Mouse (Mus musculus) forebrain, embryonic 14.5 days (tissue): ENCODE measurements around the gene Zbtb8os. TPM values are rescaled to one million over a fixed set of nuclear protein-coding genes. Genes with fewer than 3 reads are reported as not detected.

Experiments
- ATAC-seq: fragments of 200-750 bp; cut with Nextera tagmentation; 2 replicates; pipeline ENCODE4 v1.8.0; 2017; ENCODE audit warnings: mild to moderate bottlenecking, moderate library complexity
- DNase-seq: peaks from one replicate; pipeline ENCODE4 v3.0.0-alpha.2; 2015; ENCODE audit warnings: low spot score
- H3K27ac ChIP-seq: fragments of 300-500 bp; sonication (generic); 2 replicates; pipeline ENCODE4 v1.5.1; 2014; ENCODE audit warnings: low read depth, mild to moderate bottlenecking, control low read depth, low read length, moderate library complexity
- H3K27me3 ChIP-seq: fragments of 300-500 bp; sonication (generic); replicated peaks from 2 replicates; pipeline ENCODE4 v1.6.1; 2014; ENCODE audit warnings: low read length, control low read depth, mixed read lengths; ENCODE audit not compliant: control insufficient read depth, insufficient read depth
- H3K36me3 ChIP-seq: fragments of 300-500 bp; sonication (generic); 2 replicates; pipeline ENCODE4 v1.6.1; 2014; ENCODE audit warnings: low read length, control low read depth; ENCODE audit not compliant: control insufficient read depth, insufficient read depth
- H3K4me1 ChIP-seq: fragments of 300-500 bp; sonication (generic); 2 replicates; pipeline ENCODE4 v1.6.1; 2014; ENCODE audit warnings: antibody characterized with exemption, low read length, control low read depth; ENCODE audit not compliant: control insufficient read depth, insufficient read depth
- H3K4me2 ChIP-seq: fragments of 300-500 bp; sonication (generic); 2 replicates; pipeline ENCODE4 v1.6.1; 2014; ENCODE audit warnings: mild to moderate bottlenecking, control low read depth, low read length
- H3K4me3 ChIP-seq: fragments of 300-500 bp; sonication (generic); 2 replicates; pipeline ENCODE4 v1.5.1; 2014; ENCODE audit warnings: low read depth, low read length, control low read depth
- H3K9ac ChIP-seq: fragments of 300-500 bp; sonication (generic); 2 replicates; pipeline ENCODE4 v1.6.1; 2014; ENCODE audit warnings: mild to moderate bottlenecking, low read length, control low read depth, moderate library complexity
- H3K9me3 ChIP-seq: fragments of 300-500 bp; sonication (generic); replicated peaks from 2 replicates; pipeline ENCODE4 v1.6.1; 2016; ENCODE audit warnings: low read length, control low read depth, mixed read lengths; ENCODE audit not compliant: control insufficient read depth
- WGBS: fragments of 180-500 bp; shearing (Covaris S2); extraction: QIAGEN DNeasy Blood & Tissue Kit; methylation state at CpG from one replicate; pipeline ENCODE4 v1.1.7; 2014; 5-methylcytosine and 5-hydroxymethylcytosine counted together
- polyA plus RNA-seq: library from polyadenylated mRNA; unstranded; fragments of >200 nt; fragmentation: Nextera tagmentation; extraction: Ambion mirVana; gene quantifications from 2 replicates; pipeline ENCODE4 v1.2.1, GENCODE M21; 2014

Zbtb8os gene
- polyA plus RNA-seq, 1 experiment from 2014 or later: 37.1 TPM

DNA sequence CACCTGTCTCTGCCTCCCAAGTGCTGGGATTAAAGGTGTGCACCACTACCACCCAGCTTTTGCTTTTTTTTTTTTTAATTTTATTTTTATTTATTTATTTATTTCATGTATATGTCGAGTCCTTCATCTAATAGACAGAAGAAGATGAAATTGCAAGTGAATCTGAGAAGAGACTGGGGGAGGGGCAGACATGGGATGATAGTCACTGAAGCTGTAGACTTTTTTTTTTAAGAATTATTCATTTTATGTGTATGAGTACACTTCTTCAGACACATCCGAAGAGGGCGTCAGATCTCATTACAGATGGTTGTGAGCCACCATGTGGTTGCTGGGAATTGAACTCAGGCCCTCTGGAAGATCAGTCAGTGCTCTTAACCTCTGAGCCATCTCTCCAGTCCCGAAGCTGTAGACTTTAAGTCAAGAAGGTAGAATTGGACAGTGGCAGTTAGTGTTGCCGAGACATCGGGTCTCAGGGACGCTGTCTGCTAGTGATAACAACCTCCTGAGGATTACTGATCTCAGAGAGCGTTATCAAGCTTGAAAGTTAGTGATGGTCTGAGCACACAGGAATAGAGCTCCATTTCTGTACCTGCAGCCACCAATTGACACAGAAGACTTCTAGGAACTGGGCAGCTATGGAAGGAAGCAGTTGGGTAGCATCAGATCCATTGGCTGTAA, 50.9 kb downstream of the Zbtb8os start:
- no peaks in the 10 kb centered on the region for H3K27me3 ChIP-seq
- no peak overlapping the region for H3K4me3 ChIP-seq
- H3K36me3 ChIP-seq: no peaks in the 10 kb centered on the region
- DNase-seq (no peak), ATAC-seq (no peak)
- H3K4me2 ChIP-seq: no peak overlapping the region
- H3K4me1 ChIP-seq: no peaks in the 10 kb centered on the region
- no peak overlapping the region for H3K27ac ChIP-seq
- 89% methylated on average over 8 of the region's 8 CpGs for WGBS
- H3K9me3 ChIP-seq: no peaks in the 10 kb centered on the region
- no peak overlapping the region for H3K9ac ChIP-seq

DNA sequence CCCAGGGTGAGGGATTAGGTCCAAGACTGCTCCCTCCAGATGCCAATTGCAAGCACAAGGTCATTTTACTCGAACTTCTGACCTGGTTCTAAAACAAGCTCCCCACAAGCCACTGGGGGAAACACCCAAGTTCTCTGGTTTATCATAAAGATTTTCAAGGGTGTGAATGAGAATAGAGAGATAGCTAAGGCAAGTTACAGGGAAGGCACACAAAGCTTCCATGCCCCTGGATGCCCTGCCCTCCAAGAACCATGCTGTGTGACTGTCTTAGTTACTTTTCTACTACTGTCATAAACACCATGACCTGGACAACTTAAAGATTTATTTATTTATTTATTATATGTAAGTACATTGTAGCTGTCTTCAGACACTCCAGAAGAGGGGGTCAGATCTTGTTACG, 51.5 kb downstream of the Zbtb8os start:
- ATAC-seq: no peak
- H3K4me3 ChIP-seq: no peak overlapping the region
- H3K9me3 ChIP-seq: no peaks in the 10 kb centered on the region
- no peaks in the 10 kb centered on the region for H3K27me3 ChIP-seq
- DNase-seq: no peak
- no peaks in the 10 kb centered on the region for H3K36me3 ChIP-seq
- H3K4me2 ChIP-seq: no peak overlapping the region
- no peak overlapping the region for H3K27ac ChIP-seq
- no peaks in the 10 kb centered on the region for H3K4me1 ChIP-seq
- 64% methylated on average over 1 of the region's 2 CpGs for WGBS
- H3K9ac ChIP-seq: no peak overlapping the region

DNA sequence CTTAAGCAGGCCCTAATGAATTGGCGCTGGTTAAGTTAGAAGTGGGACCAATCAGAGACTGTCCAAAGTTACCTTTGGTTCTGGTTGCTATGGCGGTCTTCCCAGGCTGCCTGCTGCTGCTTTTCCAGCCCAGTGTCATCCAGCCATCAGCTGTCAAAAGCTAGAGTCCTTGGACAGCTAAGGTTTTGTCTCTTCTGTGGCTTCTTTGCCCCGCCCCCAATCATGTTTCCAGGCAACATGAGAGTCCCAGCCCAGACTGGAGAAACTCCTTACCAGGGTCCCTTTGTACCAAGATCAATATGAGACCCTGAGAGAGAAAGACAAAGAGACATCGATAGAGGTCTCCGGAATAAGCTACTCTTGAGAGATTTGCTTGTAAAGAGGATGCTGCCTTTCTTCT, 52.9 kb downstream of the Zbtb8os start:
- Histone ChIP-seq H3K27me3 (no peaks in the 10 kb centered on the region), H3K4me1 (no peaks in the 10 kb centered on the region), H3K4me2 (no peak overlapping the region), H3K27ac (no peak overlapping the region), H3K9me3 (no peaks in the 10 kb centered on the region), H3K4me3 (no peak overlapping the region), H3K9ac (no peak overlapping the region), H3K36me3 (no peaks in the 10 kb centered on the region)
- no peak for ATAC-seq
- no peak for DNase-seq
- WGBS: 59% methylated on average over 5 of the region's 5 CpGs

DNA sequence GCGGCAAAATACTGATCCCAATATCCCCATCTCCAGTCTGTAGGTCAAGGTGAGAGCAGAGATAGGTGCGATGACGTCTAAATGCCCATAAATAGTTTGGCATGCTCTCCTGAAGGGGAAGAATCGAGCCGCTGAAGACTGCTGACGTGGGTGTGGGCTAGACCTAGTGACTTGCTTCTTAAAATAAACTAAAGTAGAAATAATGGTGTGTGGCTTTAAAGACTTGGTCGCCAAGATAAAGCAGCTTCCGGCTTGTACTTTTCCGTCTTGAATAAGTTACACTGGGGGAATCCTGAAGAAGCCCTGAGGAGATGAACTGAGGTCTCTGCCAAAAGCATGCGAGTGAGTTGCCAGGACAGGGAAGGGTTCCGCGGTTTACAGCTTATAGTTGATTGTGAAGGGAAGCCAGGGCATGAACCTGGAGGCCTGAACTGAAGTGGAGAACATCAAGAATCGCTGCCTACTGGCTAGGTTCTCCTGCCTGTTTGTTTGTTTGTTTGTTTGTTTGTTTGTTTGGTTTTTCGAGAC, 54.8 kb downstream of the Zbtb8os start:
- Histone ChIP-seq H3K4me1 (no peaks in the 10 kb centered on the region), H3K36me3 (no peaks in the 10 kb centered on the region), H3K27me3 (no peaks in the 10 kb centered on the region), H3K27ac (no peak overlapping the region), H3K4me3 (no peak overlapping the region), H3K9ac (no peak overlapping the region), H3K9me3 (no peaks in the 10 kb centered on the region), H3K4me2 (no peak overlapping the region)
- DNase-seq: no peak
- no peak for ATAC-seq
- WGBS: 89% methylated on average over 14 of the region's 14 CpGs

DNA sequence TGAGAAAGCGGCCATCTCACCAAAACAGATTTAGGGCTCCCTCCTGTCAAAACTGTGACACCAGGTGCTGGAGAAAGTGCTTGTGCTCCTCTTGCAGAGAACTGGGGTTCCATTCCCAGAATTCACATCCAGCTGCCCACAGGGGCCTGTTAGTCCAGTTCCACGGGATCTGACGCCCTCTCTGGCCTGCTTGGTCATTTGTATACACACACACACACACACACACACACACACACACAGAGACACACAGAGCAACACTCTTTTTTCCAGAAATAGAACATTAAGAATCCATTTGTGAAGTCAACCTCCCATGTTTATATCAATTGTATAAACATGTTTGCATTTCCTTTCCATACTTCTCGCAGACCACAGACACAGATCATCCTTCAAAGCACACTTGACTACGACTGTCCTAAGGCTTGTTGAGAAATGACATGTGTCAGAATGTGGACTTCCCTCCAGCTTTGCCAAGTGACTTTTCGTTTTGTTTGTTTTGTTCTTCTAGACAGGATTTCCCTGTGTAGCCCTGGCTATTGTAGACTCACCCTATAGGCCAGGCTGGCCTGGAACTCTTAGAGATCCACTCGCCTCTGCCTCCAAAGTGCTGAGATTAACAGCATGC, 55.6 kb downstream of the Zbtb8os start:
- no peak overlapping the region for H3K4me2 ChIP-seq
- DNase-seq (no peak), ATAC-seq (no peak)
- WGBS: 85% methylated on average over 7 of the region's 7 CpGs
- no peaks in the 10 kb centered on the region for H3K27me3 ChIP-seq
- H3K27ac ChIP-seq: no peak overlapping the region
- H3K9ac ChIP-seq: no peak overlapping the region
- no peaks in the 10 kb centered on the region for H3K9me3 ChIP-seq
- H3K36me3 ChIP-seq: no peaks in the 10 kb centered on the region
- no peak overlapping the region for H3K4me3 ChIP-seq
- no peaks in the 10 kb centered on the region for H3K4me1 ChIP-seq

DNA sequence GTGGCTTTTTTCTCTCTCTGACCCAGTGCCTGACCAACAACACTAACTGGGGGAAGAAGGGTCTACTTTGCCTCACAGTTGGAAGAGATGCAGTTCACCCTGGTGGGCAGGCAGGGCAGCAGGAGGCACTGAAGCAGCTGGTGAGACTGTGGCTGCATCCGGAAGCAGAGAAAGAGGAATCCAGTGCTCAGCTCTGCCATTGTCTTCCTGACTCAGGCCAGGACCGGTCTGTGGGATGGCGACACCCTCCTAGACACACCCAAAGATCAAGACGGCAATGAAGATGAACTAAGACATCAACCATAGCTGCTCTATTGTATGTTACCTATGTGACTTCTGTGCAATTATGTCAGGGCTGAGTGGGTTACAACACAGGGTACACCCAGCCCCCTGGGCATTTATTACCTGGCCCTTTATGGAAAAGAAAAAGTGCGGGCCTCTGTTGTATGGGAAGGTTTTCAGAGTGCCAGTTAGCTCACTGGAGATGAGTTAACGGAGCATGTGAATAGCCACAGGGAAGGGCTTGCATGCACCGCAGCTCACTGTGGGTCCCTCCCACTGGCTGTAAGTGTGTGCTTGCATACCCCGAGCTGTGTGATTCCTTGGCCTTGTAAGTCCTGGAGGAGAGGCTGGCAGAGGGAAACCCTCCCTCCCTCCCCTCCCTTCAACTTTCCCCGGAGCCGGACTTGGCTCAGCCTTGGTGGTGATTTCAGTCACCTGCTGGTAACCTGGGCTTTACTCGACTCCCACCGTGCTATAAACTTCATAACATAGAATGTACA, 58.8 kb downstream of the Zbtb8os start:
- Histone ChIP-seq H3K36me3 (no peaks in the 10 kb centered on the region), H3K9ac (no peak overlapping the region), H3K9me3 (no peaks in the 10 kb centered on the region), H3K4me2 (no peak overlapping the region), H3K4me3 (no peak overlapping the region), H3K4me1 (no peaks in the 10 kb centered on the region), H3K27me3 (no peaks in the 10 kb centered on the region), H3K27ac (no peak overlapping the region)
- WGBS: 49% methylated on average over 12 of the region's 12 CpGs
- DNase-seq (no peak), ATAC-seq (no peak)

DNA sequence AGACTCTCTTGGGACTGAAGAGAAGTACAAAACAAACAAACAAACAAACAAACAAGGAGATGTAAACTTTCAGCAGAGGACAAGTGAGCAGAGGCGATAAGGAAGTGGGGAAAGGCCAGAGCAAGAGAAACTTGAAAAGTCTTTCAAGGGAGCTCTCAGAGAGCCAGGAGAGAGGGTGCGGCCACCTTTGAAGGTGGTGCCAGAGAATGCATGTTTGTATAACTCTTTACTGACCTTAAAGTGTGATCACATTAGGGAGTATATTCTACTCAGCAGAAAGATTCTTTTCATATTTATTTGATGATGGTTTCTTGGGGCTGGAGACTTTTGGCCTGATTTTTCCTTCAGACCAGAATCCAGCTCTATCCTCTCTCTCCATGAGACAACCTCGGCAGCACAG, 61.5 kb downstream of the Zbtb8os start:
- 87% methylated on average over 3 of the region's 3 CpGs for WGBS

DNA sequence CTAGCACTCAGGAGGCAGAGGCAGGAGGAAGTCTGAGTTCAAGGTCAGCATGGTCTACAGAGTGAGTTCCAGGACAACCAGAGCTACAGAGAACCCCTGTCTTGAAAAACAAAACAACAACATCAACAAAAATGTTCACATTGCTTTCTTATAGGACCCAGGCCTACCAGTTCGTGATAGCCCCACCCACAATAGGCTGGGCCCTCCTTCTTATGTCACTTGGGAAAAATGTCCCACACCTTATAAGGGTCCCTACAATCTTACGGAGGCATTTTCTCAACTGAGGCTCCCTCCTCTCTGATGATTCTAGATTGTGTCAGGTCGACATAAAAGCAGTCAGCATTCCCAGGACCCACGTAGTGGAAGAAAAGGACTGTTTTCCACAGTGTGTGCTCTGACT, 64.3 kb downstream of the Zbtb8os start:
- DNase-seq: no peak
- Histone ChIP-seq H3K4me1 (no peaks in the 10 kb centered on the region), H3K9ac (no peak overlapping the region), H3K4me2 (no peak overlapping the region), H3K36me3 (no peaks in the 10 kb centered on the region), H3K9me3 (no peaks in the 10 kb centered on the region), H3K4me3 (no peak overlapping the region), H3K27ac (no peak overlapping the region), H3K27me3 (no peaks in the 10 kb centered on the region)
- WGBS: 79% methylated on average over 4 of the region's 4 CpGs
- ATAC-seq: no peak

More for the DNA sequence above, 61.5 kb downstream of the Zbtb8os start:
- no peaks in the 10 kb centered on the region for H3K36me3 ChIP-seq
- no peak overlapping the region for H3K27ac ChIP-seq
- H3K4me2 ChIP-seq: no peak overlapping the region
- H3K9me3 ChIP-seq: no peaks in the 10 kb centered on the region
- no peak overlapping the region for H3K9ac ChIP-seq
- no peaks in the 10 kb centered on the region for H3K4me1 ChIP-seq
- no peak overlapping the region for H3K4me3 ChIP-seq
- DNase-seq: no peak
- no peaks in the 10 kb centered on the region for H3K27me3 ChIP-seq
- ATAC-seq: no peak
